Mouse (Mus musculus) frontal cortex, postnatal 36 days (tissue): Measurements from ENCODE around the gene Kcnh3.
"Not testable (repeated sequence)": the region's sequence is repeated elsewhere in the genome, so short reads cannot be mapped to it uniquely, and the experiment has no call there.

Source experiments
- DNase-seq, 2 experiments: peaks; one replicate each; pipeline ENCODE4 v3.0.0; 2022; ENCODE audit warnings: low spot score in 2 of 2

Kcnh3 gene

DNA sequence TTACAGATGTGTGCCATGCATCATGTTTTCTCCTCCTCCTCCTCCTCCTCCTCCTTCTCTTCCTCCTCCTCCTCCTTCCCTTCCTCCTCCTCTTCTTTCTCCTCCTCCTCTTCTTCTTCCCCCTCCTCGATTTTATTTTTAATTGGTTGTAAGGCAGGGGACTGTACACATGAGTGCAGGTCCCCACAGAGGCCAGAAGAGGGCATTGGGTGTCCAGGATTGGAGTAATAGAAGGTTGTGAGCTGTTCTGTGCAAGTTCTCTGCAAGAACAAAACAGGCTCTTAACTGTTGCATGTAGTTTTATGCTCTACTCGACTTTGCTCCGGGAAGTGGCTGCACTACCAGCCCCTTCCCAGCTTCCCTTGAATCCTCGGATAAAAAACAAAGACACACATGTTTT is 15.5 kb downstream of the Kcnh3 start:
- DNase-seq, result no peak

DNA sequence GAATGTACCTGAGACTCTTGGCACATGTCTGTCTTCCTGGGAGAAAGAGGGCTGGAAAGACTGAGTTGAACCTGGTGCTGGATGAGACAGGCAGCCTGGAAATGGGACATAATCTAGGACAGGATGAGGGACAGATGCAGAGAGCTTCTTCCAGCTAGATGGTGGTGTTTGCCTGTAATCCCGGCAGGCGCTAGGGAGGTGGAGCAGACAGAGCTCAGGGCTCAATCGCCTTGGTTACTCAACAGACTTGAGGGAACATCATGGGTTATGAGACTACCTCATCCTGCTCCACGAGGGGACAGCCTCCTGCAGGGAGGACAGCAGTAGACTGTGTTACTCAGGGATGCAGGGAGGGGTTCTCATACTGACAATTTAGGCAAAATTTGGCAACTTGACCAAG is 16.6 kb downstream of the Kcnh3 start:
- DNase-seq, result no peak

DNA sequence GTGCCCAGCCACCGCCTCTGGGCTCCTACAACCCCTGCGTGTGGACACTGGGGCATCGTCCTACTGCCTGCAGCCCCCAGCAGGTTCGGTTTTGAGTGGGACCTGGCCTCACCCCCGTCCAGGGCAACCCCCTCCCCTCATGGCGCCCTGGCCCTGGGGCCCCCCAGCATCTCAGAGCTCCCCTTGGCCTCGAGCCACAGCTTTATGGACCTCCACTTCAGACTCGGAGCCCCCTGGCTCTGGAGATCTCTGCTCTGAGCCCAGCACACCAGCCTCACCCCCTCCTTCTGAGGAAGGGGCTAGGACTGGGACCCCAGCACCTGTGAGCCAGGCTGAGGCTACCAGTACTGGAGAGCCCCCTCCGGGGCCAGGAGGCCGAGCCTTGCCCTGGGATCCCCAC is 17.4 kb downstream of the Kcnh3 start:
- no peak for DNase-seq

DNA sequence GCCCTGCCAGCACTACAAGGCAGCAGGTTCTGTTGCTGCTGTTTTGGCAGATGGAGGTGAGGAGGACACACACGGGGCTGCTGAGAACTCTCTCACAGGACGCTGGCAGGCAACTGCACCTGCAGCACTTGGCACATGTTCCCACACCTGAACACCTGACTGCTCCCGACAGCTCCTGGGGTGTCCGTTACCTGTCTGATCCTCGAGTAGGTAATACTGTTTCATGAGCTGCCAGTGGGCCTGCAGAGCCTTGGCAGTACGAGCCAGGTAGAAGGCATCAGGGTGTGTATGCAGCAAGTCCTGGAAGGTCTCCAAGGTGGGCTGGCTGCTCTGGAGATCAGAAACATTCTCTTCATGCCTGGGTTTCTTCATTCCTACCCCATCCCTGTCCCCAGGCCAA is 22.1 kb downstream of the Kcnh3 start:
- not testable (repeated sequence) for DNase-seq

DNA sequence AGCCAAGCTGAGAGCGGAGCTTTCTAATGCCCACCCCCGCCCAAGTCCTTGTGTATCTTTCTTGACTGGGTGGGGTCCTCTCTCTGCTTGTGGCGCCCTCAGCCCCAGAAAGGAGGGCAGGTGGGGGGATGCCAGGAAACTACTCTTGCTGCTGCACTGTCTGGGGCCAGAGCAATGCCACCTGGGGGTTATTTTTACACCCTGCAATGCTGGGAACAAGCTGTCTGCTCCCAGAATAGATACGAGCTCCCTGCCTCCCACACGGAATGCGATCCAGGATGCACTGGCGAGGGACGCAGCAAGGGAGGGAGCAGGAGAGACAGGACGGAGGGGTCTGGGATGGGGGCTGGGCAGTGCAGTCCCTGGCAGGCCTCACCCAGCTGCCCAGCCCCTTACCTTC is 24.3 kb downstream of the Kcnh3 start:
- DNase-seq, result peak; percentile 81 to 90

DNA sequence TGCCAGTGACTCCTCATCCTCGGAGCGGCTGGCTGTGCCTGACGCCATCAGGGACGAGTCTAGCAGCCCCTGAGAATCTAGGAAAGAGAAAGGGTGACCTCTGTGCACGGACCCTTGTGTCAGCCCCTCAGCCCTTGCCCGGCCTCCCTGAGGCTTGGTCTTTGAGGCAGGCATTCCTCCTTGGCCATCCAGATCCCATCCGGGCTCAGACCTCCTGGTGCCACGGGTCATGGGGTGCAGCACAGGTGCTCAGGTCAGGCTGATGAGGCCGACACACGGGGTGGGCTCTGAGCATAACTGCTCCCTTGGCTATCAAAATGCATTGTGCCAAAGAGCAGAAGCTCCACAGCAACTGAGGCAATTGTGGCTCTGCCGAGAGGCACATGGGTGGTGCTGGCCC is 25.3 kb downstream of the Kcnh3 start:
- no peak for DNase-seq

DNA sequence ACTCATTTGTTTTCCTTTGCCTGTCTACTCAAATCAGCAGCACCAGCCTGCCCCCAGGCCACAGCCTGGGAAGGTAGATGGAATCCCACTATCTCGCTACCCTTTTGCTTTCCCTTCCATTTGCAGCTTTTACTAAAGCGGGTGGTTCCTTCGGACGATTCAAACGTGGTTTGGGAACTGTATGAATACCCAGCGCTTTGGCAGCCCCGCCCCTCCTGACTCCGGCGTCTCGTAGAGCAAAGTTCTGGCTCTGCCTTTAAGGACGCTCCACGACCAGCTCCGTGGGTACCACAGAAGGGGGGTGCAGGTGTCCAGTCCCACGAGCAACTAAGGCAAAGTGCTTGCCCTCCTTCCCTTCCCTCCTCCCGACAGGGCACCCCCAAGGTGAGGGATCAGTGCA is 26.4 kb downstream of the Kcnh3 start:
- not testable (repeated sequence) for DNase-seq

DNA sequence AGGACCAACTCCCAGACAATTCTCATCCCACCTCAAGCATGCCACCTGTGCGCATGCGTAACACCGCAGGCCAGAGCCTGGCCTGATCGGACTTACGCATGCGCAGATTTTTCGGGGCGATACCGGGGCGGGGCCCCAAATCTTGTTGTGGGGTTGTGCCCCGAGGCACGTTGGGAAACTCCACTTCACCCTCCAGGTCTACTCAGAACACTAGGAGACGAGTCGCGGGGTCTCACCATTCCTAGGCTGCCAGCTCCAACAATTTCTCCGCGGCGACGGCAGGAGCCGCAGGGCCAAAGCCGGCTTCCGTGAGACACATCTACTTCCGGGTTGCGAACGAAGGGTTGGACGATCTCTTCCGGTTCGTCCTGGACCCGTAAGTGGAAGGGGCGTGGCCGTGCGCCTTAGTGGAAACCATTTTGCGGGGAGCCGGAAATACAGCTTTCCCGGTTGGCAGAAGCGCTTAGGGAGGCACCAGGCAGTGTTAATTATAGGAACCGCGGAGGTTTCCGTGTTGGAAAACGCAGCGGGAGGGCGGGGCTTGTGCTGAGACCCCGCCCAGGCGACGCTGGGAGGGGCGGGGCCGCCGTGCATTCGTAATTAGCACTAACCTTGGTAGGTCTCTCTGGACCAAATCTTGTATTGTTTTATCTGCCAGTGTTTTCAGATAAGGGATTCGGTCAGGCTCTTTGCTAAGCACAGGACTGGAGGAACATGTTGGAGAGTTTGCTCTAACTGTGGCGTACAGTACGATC is 27.1 kb downstream of the Kcnh3 start, which contains the start of gene Mcrs1:
Gene Mcrs1 (minus strand): TSS at position 336 of the 755 bp plus-strand sequence.
- peak; percentile 97 to 99 for DNase-seq

DNA sequence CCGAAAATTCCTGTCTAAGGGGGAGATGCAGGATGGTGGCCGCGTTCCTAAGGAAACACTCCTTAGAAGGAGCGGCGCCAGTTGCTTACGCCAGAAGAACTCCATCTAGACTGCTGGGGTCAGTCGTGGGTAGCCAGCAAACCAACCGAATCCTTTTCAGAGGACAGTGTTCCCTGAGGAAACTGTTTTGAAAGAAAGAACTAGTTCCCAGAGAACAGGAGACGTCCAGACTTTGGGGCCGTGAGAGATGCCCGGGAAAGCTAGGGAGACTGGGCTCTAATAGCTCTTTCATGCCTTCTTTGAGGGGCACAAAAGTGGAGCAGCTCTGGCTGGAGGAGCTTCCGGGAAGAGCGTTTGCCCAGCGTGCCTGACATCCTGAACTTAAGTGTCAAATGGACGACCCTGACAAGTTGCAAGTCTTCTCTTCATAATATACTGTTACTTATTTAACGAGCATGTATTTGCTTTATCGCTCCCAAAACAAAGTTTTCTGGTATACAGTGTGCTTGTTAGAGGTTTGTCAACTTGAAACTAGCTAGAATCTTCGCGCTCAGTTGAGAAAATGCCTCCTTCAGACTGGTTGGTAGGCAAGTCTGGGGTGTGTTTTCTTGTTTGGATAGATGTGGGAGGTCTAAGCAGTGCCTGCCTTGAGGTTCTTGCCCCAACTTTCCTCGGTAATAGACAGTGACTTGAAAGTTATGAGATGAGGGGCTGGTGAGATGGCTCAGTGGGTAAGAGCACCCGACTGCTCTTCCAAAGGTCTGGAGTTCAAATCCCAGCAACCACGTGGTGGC is 27.9 kb downstream of the Kcnh3 start:
- no peak for DNase-seq

DNA sequence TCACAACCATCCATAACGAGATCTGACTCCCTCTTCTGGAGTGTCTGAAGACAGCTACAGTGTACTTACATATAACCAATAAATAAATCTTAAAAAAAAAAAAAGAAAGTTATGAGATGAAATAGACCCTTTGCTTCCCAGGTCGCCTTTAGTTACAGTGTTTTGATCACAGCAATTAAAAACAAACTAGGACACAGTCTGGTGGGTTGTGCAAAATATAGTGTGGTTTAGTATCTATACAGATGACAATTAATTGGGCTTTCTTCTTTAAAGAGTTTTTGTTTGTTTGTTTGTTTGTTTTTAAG is 28.5 kb downstream of the Kcnh3 start:
- DNase-seq, result not testable (repeated sequence)

DNA sequence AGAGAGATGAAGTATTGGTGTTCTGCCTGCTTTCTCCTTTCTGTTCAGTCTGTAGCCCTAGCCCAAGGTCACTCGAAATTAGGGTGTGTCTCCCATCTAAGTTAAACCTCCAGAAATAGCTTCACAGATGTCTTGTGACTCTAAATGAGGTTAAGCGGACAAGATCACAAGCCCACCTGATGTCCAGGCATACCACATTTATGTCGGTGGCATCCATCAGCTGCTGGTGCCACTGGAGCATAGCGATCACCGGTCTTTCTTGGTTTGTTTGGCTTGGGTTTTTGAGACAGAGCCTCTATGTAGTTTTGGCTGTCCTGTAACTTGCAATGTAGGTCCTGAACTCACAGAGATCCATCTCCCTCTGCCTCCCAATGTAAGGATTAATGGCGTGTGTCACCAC is 29.1 kb downstream of the Kcnh3 start:
- DNase-seq, result no peak

DNA sequence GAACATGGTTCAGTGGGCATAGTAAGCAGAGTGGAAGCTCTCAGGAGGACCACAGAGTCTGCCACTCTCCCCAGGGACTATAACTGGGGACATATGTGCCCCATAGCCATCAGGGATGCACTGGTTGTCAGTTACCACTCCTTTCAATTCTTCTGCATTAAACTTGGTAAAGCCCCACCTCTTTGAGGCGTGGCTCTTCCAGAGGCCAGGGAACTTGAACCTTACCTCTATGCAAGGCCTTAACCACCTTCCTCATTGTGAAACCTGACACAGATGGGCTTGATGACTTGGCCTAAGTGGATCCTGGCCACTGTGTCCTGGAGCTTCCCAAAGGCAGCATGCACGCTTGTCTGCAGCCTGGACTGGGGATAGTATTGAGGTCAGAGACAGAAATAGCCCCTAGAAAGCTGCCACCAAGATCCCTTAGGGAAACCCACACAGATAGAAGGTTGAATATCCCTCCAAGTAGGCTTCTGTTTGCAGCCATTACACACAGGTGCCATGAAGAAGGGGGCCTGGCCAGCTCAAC is 29.9 kb downstream of the Kcnh3 start:
- DNase-seq, result no peak

DNA sequence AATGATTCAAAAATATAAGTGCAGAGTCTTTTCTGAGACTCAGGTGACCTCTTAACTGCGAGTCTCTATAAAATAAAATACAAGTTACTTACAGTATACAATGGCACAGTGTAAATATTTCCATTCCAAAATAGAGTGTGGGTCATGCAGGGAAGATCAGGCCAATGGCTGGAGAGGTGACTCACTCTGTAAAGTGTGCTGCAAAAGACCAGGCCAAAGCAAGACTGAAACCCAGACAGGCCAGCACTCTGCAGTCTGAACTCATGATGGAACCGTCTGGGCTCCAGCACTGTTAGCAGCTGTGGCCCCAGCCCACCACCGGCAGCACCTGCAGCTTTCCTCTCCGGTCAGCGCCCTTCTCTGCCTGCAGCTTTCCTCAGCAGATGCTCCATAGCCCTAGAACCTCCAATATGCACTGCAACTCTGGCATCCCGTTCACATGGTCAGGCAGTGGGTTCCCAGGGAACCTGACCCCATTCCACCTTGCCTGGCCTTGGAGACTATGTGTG is 30.6 kb downstream of the Kcnh3 start:
- no peak for DNase-seq

DNA sequence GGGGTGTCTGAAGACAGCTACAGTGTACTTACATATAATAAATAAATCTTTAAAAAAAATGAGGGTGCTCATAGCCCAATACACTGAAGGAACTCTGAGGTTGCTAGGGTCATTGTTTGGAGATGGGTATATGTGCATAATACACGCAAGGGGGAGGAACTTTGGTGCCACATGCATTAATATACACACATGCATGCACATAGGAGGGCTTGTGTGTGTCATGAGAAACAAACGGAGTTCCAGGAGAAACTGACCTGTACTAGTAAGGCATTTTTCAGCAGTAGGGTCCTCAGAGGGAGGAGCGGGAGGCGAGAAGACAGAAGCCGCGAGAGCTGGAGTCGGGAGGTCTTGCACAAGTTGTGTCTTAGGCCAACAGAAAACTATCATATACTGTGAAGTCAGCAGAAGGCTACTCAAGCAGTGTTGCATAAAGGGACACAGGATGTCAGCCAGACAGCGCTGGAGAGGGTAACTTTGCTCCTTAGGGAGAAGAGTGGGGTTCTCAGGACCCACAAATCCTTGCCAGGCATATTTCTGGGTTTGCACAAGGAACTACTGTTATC is 34.6 kb downstream of the Kcnh3 start:
- DNase-seq, result no peak

DNA sequence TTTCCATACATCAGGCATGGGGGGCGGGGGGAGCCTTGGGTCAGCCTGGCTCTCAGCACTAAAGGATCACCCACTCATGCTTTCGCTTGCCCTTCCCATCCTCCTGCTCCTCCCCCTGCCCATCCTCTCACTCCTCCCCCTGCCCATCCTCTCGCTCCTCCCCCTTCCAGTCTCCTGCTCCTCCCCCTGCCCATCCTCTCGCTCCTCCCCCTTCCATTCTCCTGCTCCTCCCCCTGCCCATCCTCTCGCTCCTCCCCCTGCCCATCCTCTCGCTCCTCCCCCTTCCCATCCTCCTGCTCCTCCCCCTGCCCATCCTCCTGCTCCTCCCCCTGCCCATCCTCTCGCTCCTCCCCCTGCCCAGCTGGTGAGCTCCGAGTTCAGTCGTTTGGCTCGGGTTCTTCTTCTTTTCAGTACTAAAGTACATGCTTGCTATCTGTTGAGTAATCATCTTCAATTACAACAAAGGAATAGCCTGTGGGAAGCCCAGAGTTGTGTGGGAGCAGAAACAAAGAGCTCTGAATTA is 35.1 kb downstream of the Kcnh3 start:
- peak in 1 of 2 experiments; percentile 39 for DNase-seq

DNA sequence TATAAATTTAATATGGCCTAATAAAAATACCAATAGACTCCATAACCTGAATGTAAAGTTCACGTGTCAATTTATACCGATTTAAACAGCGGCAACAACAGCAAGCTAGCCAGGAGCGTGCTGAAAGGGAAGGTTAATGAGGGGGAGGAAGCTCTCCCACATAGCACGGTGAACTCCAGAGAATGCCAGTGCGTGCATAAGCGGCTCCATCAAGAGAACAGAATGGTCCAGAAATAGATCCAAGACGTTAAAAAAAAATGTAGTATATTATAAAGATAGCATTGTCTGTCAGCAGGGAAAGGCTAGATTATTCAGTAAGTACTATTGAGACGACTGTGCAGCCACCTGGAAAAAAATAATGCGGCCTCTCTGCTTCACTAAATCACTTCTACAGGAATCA is 38.0 kb downstream of the Kcnh3 start:
- peak in 1 of 2 experiments; percentile 23 for DNase-seq

DNA sequence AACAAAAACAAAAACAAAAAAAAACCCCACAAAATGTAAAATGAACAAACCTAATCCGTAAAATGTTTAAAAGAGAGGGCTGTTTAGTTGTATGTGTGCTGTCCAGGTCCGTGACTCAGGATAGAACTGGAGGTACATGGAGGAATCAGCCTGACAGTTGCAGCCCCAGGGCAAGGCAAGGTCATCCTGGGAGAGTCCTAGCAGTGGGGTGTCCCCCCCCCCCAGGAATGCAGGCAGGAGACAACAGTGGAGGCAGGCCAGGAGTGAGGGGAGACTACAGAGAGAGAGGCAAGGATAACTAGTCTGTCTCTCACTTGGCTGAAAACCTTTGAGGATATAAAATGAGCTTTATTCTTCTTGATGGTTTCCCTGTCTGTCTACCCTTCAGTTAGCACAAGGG is 39.7 kb downstream of the Kcnh3 start:
- no peak for DNase-seq

DNA sequence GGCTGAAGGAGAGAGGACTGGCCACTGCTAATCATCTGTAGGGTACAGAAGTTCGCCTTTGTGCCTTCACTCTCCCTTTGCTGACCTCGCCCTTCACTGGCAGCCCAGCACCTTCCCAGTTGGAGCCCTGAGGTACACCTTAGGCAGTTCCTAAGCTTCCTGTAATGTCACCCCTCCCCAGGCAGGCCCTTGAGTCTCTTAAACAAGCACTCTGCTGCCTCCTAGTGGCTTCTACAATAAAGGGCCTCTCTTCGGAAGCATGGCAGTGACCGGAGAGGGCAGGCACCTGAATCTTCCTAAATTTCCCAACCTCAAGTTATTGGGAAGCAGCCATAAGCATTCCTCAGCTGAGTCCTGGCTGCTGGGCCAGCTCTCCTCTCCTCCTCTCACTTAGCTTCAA is 41.0 kb downstream of the Kcnh3 start:
- DNase-seq, result peak; percentile 52 to 79

DNA sequence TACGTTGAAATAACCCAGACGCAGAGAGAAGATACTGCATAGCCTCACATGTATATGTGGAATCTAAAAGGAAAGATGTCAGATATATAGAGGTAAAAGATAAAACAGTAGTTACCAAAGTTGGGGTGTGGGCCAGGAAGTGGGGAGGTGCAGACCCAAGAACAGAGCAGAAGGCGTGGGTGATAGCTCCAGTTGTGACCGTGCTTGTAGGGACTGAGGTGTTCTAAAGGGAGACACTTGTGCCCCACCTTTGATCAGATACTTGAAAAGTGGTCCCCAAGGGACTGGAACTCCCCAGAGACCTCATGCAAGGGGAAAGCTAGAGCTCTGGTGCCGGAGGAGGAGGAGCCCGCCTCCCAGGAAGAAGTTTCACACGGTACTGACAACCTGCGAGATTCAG is 51.4 kb downstream of the Kcnh3 start:
- DNase-seq, result no peak

DNA sequence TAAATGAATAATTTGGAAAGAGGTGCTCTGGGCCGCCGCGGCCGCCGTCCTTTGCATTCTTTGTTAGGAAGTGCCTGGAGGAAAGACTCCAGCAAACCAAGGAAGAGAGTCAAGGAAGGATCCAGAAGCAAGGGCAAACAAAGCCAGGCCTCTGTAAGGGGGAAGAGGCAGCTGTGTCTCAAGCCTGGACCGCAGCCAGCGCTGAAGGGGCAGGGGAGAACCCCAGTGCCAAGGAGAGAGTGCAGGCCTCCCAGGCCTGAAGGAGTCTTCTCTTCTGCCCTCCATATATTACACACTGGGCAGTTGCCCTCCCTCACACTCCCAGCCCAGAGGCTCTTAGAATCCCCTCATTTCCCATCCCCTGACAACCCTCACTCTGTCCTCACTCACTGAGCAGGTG is 53.6 kb downstream of the Kcnh3 start:
- no peak for DNase-seq

DNA sequence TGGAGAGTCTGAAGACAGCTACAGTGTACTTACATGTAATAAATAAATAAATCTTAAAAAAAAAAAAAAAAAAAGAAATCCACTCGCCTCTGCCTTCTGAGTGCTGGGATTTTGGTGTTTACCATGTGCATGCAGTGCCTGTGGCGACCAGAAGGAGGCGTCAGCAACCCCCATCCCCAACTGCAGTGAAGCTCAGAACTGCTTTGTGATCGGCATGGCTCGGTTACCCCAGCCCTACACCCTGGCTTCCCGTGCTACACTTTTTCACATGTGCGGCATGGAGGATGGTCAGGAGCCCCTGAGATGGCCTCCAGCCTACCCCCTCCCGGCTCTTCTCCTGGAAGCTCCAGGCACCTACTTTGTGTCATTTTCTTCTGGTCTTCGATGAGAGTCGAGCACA is 58.8 kb downstream of the Kcnh3 start:
- DNase-seq, result no peak

DNA sequence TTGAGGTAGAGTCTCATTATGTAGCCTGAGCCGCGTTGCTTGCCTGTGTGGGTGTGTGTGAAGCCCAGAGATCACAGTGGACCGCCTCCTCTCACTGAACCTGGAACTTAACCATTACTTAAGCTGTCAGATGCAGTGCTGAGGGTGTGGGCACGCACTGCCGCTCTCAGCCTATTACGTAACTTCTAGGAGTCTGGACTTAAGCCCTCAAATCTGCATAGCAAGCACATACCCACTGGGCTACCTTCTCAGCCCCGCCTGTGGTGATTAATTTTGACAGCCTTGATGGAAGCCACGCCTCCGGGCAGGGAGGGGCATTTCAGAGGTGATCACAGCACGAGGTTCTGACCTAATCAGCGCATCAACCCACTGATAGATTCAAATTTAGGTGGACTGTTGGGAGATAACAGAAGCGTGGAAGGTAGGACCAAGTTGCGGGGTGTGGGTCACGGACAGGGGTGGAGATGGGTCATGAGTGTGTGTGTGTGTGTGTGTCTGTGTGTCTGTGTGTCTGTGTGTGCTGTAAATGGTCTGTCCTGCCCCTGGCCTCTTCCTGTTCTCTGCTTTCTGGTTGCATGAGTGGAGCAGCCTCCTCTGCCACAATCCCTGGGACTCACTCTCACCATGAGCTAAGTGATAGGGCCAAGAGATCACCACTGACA is 60.0 kb downstream of the Kcnh3 start:
- no peak for DNase-seq
